Mouse (Mus musculus) kidney, adult 9 months (tissue): ENCODE results near the gene Rnf144a.

Experiments
- DNase-seq: peaks from one replicate; pipeline ENCODE4 v3.0.0; 2022

Gene Rnf144a

DNA sequence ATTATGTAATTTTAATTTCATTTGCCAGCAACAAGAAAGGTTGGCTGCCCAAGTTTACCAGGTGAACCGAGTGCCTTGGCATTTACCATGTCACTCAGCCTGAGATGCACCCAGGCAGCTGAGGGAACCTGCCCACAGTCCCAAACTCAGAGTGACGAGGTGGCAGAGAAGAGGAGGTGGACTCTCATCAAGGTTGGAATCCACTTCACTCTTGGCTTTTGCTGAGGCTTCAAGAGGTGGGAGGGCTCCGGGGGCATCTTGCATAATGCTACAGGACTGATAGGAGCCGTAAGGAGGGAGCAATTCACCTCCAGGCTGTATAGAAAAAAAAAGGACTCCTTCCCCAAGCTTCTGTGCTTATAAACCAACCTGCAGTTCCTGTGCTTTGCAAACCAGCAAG lies 48.7 kb downstream of the Rnf144a start:
- DNase-seq, result no peak

DNA sequence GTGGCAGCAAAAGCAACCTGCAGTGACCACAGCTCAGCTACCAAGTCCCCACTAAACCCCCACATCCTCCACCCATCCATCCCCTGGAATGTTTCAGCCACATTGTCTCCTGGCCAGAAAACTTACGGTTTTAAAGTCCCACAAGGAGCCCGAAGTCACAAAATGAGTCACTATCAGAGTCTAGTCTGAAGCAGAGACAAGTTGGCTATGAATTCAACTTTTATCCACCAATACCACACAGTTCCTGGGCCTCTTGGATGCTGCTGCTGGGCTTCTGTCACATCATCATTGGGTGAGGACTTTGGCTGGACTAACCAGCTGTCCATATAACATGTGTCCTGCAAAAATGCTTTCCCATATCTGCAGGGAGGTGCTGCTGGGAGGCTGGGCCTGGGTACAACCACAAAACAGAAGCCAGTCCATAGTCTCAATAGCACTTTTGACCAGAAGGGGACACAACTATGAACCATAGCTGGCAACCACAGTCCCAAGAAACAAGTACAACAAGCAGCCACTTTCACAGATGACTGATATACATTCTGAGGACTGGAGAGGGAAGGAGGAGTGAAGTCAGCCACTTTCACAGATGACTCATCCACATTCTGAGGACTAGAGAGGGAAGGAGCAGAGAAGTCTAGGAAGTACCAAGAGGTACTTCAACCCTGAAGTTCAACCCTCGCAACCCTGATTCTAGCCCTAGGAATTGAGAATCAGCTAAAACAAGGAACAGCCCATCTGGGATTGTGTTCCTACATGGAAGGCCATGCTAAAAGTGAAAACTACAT lies 49.3 kb downstream of the Rnf144a start:
- DNase-seq, result no peak

DNA sequence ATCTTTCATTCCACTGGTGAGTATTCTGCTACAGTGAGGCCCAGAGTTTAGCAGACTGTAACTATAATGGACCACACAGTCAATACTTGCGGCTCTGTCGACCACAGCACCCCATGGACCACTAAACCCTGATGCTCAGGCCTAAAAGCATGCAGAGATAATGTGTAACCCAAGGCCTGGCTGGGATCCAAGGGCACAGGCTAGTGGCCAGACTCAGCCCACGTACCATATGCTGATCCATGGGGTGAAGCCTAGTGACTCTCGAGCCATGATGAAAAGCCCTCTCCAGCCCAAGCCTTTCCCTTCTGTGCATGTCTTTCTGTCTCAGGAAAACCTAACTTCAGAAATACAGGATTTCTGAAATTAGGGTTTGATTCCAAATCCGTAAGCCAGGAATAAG lies 50.2 kb downstream of the Rnf144a start:
- peak; percentile 45 for DNase-seq

DNA sequence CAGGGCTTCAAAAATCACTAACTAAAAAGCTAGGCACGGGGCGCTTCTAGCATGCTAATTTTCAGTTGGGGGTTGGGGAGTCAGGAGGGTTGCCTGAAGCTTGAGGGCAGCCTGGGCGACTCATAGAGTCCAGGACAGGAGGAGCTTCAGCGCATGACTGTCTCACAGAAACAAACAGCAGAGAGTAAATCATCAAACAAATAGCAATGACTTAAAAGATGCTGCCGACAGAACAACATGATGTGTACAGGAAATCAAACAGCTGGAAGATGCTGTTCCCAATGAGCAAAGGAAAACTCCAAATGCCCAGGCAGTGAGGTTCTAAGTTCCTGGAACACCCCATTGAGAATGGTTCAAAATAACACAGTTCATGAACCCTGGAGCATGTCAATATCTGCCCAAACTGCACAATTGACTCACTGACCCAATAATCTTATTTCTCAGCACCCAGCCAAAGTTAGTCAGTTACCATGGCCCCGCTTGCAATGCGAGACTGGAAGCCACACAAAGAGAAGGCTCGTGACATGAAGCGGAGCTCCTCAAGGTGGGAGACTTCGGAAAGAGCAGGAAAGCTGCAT lies 54.0 kb downstream of the Rnf144a start:
- DNase-seq, result peak; percentile 25

DNA sequence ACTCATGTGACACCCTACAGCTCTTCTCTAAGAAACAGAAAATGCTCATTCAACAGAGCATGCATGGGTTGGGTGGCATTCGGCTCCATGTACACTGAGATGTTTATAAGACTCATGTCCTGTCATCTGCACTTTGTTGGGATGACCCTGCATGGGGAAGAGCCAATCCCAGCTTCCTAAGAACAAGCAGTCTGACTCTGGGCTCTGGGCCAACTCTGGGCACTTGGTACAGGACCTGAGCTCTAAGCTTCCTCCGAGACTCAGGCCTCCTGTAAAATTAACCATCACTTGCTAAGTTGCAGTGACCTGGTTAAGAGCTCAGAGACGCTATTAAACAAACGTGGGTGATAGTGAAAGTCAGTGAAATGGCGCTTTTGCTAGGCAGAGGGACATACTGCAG lies 55.2 kb downstream of the Rnf144a start:
- DNase-seq, result peak; percentile 42

DNA sequence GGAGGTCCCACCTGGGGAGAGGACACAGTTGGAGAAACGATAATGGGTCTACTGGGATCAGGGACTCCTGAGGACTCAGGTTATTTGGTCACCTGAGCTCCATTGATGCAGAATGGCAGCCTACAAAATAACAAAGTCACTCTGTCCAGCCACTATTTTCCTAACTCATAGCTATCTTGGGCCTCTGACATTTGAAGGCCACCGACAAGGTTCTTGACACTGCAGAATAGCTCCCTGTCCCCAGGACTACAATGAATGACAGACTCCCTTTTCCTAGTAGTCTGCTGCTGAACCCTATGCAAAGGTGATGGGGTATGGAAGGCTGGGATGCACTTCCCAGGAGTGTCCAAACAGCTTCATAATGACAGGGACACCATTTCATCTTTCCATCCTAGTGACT lies 55.8 kb downstream of the Rnf144a start:
- no peak for DNase-seq

DNA sequence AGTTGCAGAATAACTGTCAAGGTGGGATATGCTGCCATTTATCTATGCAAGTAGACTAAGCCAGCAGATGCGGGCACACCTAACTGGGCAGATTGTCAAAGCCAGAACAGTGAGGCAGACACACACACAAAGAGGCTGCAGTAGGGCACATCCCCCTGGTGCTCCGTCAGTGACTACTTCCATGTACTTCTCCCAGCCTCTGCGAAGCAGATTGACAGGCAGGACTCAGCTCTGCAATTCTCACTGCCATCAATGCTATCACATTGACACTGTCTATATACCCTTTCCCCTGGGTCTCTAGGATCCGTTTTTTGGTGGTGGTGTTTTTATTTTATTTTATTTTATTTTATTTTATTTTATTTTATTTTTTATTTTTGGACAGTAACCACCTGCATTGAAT lies 57.8 kb downstream of the Rnf144a start:
- no peak for DNase-seq

DNA sequence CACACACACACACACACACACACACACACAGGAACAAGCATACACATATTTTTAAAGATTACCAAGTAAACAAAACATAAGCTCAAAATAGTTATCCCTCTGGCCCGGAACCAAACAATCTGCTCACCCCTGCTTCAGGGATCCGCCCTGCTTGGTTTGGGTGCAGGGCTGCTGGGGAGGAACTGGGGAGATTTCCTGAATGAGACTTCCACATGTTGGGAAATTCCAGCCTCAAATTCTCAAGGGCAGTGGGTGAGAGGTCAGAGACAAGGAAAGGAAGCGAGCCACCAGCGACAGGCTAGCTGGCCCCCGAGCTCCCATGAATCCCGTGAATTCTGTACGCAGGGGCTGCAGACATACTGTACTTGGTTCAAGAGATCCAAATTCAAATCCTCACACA lies 58.9 kb downstream of the Rnf144a start:
- DNase-seq, result peak; percentile 69

DNA sequence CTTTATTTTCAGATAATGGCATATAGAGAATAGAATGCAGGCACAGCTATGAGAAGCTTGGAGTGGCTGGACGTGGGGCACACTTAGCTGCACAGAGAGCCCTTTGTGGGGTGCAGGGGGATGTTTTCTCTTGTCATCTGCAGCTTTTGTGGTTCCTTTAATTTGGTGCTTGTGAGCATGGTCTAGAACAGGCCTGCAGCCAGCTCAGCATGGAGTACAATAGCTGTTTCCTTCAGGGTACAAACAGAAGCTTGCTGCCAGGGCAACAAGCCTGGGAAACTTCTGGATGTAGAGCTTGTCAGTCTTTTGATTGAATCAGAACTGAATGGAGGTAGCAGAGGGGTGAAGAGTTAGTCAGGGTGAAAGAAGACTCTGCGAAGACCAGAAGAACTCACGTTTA lies 63.7 kb downstream of the Rnf144a start:
- DNase-seq, result no peak

DNA sequence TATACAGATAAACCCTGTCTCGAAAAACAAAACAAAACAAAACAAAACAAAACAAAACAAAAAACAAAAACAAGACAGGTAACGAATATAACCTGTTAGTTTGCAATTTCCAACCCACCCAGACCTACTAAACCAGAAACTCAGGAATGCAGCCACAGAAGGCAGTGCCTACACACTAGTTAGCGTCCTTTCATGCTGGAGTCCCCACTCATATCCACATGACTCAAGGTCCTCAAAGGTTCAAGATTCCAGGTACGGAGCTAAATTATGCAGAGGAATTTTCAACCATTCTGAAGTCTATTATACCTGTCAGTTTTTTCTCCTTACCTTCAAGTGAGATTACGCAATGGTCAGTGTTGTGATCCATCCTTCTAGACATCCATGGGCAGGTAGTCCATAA lies 70.6 kb downstream of the Rnf144a start:
- DNase-seq, result no peak

DNA sequence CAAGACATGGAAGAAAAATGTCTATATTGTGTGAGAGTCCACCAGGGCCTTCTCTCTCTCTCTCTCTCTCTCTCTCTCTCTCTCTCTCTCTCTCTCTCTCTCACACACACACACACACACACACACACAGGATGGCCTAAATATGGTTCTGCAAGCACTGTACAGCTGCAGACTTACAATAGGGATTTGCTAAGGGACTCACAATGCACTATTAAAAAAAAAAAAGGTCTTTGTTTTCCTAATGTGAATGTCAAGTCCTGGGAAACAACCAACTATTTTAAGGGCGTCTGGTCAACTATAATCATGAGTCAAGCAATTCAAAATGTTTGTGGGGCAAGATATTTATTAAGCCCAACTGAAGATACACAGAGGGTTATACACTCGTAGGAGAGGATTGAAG lies 71.9 kb downstream of the Rnf144a start:
- DNase-seq, result no peak

DNA sequence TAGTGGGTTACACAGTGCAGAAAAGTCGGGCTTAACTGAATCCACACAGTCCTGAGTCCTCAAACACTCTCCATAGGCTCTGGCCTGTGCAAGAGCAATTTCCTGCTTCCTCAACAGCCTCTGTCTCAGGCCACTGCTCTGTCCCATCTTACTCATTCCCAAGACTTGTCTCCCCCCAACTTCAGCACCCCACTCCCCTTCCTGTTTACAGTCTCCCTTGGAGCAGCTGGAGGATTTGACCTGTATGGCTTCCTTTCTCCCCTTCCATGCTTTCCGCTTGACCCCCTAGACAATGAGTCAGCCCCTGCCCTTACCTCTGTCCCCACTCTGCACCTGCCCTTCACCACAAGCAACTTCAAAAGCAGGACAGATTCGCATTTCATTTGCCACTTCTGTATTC lies 72.4 kb downstream of the Rnf144a start:
- DNase-seq, result no peak

DNA sequence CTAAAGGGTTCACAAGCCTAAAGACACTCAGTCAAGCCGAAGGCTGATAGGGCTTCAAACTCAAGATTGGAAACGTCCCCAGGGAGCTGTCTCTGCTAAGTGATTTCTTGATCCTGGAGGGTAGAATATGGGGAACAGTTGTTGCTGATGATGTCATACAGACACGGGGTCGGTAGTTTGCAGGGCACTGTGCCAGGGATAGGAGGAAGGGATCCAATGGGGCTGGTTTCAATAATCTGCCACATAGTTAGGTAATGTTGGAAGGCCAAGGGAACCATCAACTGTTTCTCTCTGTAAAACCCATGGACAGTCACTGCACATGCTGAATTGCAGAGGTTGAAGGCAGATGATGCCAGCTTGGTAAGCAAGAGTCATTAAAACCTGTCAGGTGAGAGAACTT lies 73.0 kb downstream of the Rnf144a start:
- DNase-seq, result no peak

DNA sequence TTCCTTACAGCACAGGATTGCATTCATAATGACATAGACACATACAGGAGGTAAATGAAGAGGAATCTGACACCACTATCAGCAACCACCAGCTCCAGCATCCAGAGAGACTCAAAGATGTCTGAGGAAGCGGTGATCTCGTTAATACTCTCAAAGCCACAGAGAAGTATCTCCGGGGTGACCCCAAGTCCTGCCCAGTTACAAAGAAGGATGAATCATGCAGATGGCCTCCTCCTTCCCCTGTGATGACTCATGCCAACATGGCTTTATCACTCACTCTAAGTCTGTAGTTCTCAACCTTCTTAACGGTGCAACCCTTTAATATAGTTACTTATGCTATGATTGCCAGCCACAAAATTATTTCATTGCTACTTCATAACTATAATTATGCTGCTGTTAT lies 74.4 kb downstream of the Rnf144a start:
- DNase-seq, result no peak

DNA sequence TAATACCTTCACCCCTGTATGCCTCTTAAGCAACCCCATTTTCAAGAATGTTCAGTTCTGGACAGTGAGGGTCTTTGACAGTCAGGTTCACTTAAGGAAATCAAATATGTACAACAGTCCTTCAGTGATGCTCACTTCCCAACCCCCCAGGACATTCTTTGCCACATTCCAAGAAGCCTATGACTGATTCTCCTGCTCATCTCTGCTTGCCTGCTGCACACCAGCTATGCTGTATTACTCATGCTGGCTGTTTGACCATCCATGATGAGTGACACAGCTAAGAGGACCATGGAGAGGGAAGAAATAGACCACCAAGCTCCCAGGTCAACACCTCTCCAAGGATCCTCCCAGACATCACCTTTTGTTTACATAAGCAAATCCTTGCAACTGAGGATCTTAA lies 75.2 kb downstream of the Rnf144a start:
- no peak for DNase-seq

DNA sequence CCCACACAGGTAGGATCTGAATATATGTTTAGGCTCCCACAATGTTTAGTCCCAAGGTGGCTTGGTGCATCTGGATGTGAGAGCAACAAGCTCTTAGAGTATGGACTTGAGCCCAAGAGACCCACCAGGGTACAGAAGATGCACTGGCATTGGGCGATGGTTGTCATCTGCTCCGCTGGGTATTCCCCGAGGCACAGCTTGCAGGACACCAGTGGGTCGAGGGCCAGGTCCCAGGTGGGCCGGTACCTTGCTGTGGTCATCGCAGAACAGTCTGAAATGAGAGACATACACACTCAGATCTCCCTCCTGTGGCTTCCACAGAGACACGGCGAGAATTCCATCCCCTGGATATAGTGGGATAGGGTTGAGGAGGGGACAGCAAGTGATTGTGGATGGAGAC lies 75.9 kb downstream of the Rnf144a start:
- no peak for DNase-seq

DNA sequence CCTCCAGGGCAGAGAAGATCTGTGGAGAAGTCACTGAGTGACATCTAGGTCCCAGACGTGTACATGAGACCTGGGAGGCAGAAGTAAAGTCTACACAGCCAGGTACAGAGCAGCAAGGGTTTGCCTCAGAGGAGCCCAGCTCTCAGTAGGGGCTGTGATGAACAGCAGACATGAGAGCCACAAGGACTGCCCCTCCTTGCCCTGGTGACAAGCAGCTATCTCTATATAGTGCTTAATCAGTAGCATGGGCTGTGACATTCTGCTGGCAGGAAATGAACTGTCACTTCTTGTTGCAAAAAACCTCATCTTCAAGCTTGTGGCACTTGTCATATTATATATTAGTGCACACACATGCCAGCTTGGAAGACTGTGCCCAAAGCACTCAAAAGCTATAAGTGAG lies 81.4 kb downstream of the Rnf144a start:
- DNase-seq, result no peak

DNA sequence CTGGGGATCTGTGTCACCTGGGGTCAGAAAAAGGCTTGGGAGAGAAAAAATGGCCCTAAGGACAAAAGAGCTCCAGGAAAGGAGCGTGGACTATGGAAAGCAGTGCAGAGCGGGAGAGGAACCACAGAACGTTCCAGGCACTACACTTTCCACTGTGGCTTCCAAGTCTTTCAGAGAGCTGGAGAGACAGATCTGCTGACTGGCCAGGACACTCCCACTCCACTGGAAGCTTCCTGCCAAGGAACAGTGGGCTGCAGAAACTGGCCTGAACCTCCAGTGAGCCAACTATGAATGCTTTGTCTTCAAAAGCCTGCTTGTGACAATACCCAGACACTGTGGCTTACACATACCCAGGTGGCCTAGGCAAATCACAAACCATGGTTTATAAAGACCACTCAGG lies 84.0 kb downstream of the Rnf144a start:
- DNase-seq, result peak; percentile 27

DNA sequence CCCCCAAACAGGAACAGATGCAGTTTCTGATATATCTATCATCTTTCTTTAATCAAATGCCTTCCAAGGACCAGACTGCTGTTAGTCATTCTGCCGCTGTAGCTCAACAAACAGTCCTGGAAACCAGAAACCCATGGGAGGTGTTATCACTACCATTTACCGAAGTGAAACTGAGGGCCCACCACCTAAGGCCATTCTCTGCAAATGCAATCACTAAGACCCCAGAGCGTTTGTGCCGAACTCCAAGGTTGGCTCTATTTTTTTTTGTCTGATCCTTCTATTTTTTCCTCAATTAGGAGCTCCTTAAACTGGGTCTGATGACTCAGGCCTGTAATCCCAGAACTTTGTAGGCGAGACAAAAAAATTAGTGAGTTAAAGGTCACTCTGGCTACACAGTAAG lies 85.3 kb downstream of the Rnf144a start:
- DNase-seq, result no peak

DNA sequence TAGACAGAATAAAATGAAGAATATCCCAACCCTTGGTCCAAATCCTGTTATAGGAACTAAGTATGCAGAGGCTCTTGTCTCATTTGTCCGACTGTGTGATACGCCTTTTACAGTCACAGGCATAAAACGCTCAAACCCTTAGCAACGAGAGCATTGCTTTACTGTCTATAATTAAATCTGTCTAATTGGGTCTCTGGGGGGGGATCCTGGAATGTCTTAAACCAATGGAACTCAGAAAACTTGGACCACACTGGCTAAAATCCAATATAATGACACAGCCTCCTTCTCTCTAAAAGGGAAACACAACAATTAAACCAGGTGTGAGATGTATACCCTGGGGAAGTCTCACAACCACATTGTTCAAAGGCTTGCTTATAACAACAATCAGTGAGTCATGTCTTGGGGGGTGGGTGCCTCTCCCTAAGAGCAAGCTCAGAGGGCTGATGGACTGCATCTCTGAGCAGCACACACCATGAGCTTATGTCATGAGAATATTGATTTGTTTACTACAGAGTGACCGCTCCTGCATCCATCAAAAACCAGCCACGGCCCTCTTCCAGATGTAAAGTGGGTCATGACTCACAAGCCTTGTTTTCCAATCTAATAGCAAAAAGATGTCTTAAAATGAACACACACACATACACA lies 85.9 kb downstream of the Rnf144a start:
- DNase-seq, result no peak

DNA sequence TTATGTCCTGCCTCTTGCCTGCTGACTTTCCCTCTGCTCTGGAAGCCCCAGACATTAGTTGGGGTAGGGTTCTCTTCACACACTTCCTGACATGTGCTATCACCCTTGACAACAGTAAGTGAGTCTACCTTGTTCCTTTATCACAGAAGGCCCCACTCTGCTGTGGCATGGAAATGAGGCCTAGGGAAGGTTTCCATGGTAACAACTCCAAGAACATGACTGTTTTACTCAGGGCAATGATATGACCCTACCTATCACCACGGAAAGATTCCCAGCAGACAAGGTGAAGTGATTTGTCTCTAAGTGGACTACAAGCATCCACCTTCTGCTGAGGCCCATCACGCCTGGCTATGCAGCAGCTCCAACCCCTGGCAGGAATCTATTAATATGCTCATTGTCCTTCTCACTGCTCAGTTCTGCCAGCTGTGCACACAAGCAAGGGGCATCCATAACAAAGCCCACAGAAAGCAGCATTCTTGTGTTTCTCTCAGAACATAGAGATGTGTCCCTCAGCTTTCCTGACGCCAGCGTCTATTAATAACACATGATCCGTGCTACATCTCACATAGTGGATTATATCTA lies 91.2 kb downstream of the Rnf144a start:
- no peak for DNase-seq

DNA sequence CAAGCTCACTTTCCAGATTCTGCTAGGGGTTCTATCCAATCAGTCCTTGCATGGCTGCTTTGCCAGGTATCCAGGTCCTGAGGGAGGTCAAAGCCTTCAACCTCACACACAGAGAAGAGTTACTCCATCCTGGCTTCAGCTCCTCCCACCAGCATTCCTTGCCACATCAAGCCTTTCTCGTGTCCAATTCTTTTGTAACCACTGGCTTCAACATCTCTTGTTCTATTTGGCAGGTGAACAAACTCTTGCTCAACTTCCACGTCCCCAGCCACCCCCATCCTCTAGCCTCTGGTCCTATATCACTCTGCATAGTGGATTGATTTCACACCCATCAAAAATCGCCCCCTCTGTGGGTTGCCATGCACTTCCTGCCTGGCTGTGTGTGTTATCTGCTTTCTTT lies 98.8 kb downstream of the Rnf144a start:
- DNase-seq, result no peak

DNA sequence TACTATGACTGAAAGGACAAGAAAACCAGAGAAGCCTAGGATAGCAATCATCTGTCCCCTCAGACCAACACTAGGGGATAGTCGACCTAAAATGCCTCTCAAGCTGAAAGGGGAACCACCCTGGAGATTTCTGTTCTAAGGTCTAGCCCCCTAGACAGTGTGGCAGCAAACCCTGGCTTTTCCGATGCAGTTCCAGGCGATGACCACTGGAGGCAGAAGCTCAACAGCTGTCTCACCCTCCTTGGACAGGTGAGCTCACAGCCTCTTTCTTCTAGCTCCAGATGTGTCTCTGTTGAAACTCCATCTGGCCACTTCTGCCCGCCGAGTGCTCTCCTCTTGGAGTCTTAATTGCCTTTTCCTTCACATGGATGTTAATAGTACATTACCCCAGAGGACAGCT lies 100.1 kb downstream of the Rnf144a start:
- peak; percentile 45 for DNase-seq

DNA sequence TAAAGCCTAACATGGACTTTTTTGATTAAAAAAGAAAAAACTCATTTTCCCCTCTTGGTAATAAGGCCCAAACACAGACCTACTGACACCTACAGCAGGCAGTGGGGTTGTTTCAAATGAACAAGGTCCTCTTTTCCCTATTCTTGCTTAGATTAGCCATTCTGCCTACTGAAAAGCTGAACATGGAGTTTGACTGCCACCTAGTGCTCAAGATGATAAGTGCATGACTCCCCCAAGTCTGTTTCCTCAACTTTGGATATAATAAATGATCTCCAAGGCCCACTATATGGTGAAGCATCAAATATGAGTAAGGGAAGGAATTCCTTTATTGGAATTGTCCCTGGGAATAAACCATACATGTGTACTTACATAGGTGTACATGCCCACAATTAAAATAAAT lies 103.5 kb downstream of the Rnf144a start:
- DNase-seq, result peak; percentile 61
